Mouse (Mus musculus) midbrain, embryonic 10.5 days (tissue): ENCODE data around the gene Frzb. TPM values are rescaled to one million over a fixed set of nuclear protein-coding genes. Genes with fewer than 3 reads are reported as not detected.
A peak's percentile ranks its signal among the peaks of the same experiment; 100 is the strongest.
"Not testable (repeated sequence)": the region's sequence is repeated elsewhere in the genome, so short reads cannot be mapped to it uniquely, and the experiment has no call there.

Source experiments
- DNase-seq: peaks from one replicate; pipeline ENCODE4 v3.0.0-alpha.2; 2017; ENCODE audit warnings: low spot score
- H3K27ac ChIP-seq: fragments of 300-500 bp; sonication (generic); replicated peaks from 2 replicates; pipeline ENCODE4 v1.5.1; 2016; ENCODE audit warnings: mild to moderate bottlenecking
- H3K27me3 ChIP-seq: fragments of 300-500 bp; sonication (generic); 2 replicates; pipeline ENCODE4 v1.6.1; 2016; ENCODE audit warnings: low read depth, mild to moderate bottlenecking; ENCODE audit not compliant: poor library complexity, severe bottlenecking
- H3K36me3 ChIP-seq: fragments of 300-500 bp; sonication (generic); 2 replicates; pipeline ENCODE4 v1.6.1; 2016; ENCODE audit warnings: mild to moderate bottlenecking, moderate library complexity
- H3K4me1 ChIP-seq: fragments of 300-500 bp; sonication (generic); 2 replicates; pipeline ENCODE4 v1.6.1; 2016
- H3K4me3 ChIP-seq: fragments of 300-500 bp; sonication (generic); 2 replicates; pipeline ENCODE4 v1.5.1; 2016; ENCODE audit warnings: mild to moderate bottlenecking, moderate library complexity
- H3K9me3 ChIP-seq: fragments of 300-500 bp; sonication (generic); replicated peaks from 2 replicates; pipeline ENCODE4 v1.6.1; 2016; ENCODE audit warnings: mild to moderate bottlenecking
- WGBS: fragments of 180-500 bp; shearing (Covaris S2); methylation state at CpG from one replicate; pipeline ENCODE4 v1.1.7; 2016; 5-methylcytosine and 5-hydroxymethylcytosine counted together
- polyA plus RNA-seq: library from polyadenylated mRNA; unstranded; fragments of >200 nt; fragmentation: Nextera tagmentation; extraction: Ambion mirVana; gene quantifications from 2 replicates; pipeline ENCODE4 v1.2.1, GENCODE M21; 2016

Frzb gene
- 13.3 and 21.7 TPM in 2 replicates for polyA plus RNA-seq

DNA sequence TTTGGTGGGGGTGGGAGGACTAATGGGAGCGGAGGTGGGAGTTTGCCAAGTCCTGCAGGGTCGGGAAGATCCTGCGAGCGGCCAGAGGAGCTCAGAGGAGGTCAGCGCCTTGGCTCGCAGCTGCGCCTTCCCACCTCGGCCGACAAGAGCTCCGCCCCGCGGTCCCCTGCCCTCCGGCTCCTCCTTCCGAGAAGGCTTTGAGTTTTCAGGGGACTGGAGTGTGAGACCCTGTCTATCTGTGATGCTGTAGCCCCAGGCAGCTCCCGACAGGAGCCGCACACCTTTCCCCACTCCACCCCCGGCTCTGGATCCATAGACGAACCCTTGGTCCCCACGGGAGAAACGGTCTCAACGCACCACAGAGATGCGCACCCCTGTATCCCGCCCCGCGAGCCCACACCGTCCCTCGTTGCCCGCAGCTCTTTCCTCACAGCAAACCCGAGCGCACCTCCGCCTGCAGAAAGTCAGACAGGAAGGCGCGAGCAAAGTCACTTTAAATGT lies at the start of gene Frzb:
Frzb (minus strand) TSS at position 335 of the 501 bp plus-strand sequence.
- peaks cover 5% of the 10 kb centered on the region for H3K36me3 ChIP-seq
- H3K9me3 ChIP-seq: peaks cover 5% of the 10 kb centered on the region; the same call in 1 of the 2 replicates
- peaks cover 32% of the 10 kb centered on the region for H3K4me1 ChIP-seq
- H3K27me3 ChIP-seq: peaks cover 29% of the 10 kb centered on the region
- H3K27ac ChIP-seq: peak within 1 kb of the TSS; percentile 85
- peak; percentile 86 for DNase-seq
- WGBS: under 1% methylated on average over 33 of the region's 33 CpGs
- H3K4me3 ChIP-seq: peak within 1 kb of the TSS; percentile 75

- not testable (repeated sequence) for DNase-seq, H3K4me3 ChIP-seq
- 91% methylated on average over 7 of the region's 7 CpGs for WGBS
Measured at GRCm38 (mm10) chr2:80495304-80495703, 47.9 kb upstream of the Frzb start.

DNA sequence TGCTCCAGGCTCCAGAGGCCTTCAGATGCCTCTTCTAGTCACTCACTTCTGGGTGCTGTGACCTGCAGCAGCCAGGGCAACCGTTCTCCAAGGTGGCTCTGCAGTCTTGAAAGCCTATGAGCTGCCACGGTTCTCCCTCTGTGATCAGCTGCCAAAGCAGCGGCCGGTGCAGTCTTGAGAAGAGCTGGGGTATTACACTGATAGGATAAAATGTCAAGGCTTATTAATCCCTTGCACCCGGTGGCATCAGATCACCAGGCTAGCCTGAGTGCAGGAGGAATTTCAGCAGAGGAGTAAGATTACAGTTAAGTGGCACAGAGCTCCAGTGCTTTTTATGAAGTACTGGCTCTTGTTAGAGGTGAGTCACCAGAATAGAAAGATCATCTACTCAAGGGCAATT lies 39.4 kb upstream of the Frzb start:
- Histone ChIP-seq H3K9me3 (no peaks in the 10 kb centered on the region), H3K4me1 (no peaks in the 10 kb centered on the region), H3K27ac (no peak overlapping the region), H3K36me3 (no peaks in the 10 kb centered on the region), H3K4me3 (no peak overlapping the region), H3K27me3 (no peaks in the 10 kb centered on the region)
- no peak for DNase-seq
- 77% methylated on average over 5 of the region's 5 CpGs for WGBS

More at GRCm38 (mm10) chr2:80495304-80495703, 47.9 kb upstream of the Frzb start:
- H3K27me3 ChIP-seq, H3K27ac ChIP-seq, H3K4me1 ChIP-seq, H3K9me3 ChIP-seq: not testable (repeated sequence)
- peaks cover 16% of the 10 kb centered on the region for H3K36me3 ChIP-seq

DNA sequence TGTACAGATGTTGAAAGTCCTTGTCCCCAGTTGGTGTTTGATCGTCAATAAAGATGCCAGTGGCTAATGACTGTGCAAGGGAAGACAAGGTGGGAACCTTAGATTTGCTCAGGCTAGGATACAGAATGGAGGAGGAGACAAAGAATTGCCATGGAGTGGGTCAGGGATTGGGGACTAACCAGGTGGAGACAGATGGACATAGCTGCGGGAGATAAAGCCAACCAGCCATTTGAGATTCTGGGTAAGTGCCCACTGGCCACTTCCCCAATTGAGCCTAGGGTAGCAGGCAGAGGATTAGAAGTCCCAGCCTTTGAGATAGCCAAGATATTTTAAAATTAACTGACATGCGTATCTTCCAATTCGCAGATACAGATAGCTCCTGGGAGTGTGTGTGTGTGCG lies 37.5 kb upstream of the Frzb start:
- H3K4me3 ChIP-seq: no peak overlapping the region

DNA sequence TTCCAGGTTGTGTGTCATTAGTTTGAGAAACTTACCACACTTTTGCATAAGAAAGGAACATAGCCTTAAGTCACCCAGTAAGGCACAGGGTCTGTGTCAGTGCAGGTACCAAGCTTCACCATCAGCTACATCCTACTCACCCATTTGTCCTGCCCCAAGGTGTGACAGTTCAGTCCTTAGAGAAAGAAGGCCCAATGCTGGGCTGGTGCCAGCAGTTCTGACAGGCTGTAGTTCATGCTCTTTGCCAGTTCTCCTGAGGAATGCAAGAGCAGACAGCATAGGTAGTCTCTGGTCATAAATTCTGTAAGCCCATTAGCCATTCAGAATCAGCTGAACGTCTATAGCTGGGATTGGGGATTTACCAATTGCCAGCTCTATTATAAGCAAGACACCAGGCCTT lies 28.4 kb upstream of the Frzb start:
- 79% methylated on average over 1 of the region's 1 CpGs for WGBS

More for the DNA sequence above, 37.5 kb upstream of the Frzb start:
- no peaks in the 10 kb centered on the region for H3K36me3 ChIP-seq
- no peak for DNase-seq
- H3K9me3 ChIP-seq: no peaks in the 10 kb centered on the region
- 95% methylated on average over 5 of the region's 5 CpGs for WGBS
- no peaks in the 10 kb centered on the region for H3K4me1 ChIP-seq
- no peak overlapping the region for H3K27ac ChIP-seq
- no peaks in the 10 kb centered on the region for H3K27me3 ChIP-seq

DNA sequence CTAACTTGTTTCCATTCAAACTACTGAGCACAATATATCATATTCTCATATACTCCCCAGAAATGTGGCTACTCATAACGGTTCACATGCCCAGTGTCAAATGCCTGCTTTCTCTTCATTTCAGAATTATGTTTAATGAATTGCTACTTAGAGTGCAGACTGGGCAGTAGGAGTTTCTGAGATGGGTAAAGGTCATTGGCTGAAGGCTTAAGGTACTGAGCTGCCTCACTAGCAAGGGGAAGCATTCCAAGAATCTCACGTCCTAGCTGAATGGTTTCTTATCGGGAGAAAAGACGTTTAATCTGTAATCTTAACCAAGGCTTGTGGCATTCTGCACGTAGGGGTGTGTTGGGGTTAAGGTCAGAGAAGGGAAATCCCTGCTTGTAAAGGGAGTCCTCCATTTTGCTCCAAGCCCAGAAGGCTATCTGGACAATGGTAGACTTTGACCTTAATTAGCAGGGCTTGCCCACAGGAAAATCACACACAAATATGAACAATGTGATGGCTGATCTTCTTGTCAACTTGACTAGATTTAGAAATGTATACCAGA lies 26.9 kb upstream of the Frzb start:
- Histone ChIP-seq H3K9me3 (no peaks in the 10 kb centered on the region), H3K4me1 (no peaks in the 10 kb centered on the region), H3K36me3 (no peaks in the 10 kb centered on the region), H3K27me3 (no peaks in the 10 kb centered on the region), H3K4me3 (no peak overlapping the region), H3K27ac (no peak overlapping the region)
- no peak for DNase-seq
- 87% methylated on average over 5 of the region's 5 CpGs for WGBS

More for the DNA sequence above, 28.4 kb upstream of the Frzb start:
- H3K27ac ChIP-seq: no peak overlapping the region
- H3K27me3 ChIP-seq: no peaks in the 10 kb centered on the region
- no peaks in the 10 kb centered on the region for H3K4me1 ChIP-seq
- no peaks in the 10 kb centered on the region for H3K9me3 ChIP-seq
- H3K36me3 ChIP-seq: no peaks in the 10 kb centered on the region
- H3K4me3 ChIP-seq: no peak overlapping the region
- DNase-seq: no peak

DNA sequence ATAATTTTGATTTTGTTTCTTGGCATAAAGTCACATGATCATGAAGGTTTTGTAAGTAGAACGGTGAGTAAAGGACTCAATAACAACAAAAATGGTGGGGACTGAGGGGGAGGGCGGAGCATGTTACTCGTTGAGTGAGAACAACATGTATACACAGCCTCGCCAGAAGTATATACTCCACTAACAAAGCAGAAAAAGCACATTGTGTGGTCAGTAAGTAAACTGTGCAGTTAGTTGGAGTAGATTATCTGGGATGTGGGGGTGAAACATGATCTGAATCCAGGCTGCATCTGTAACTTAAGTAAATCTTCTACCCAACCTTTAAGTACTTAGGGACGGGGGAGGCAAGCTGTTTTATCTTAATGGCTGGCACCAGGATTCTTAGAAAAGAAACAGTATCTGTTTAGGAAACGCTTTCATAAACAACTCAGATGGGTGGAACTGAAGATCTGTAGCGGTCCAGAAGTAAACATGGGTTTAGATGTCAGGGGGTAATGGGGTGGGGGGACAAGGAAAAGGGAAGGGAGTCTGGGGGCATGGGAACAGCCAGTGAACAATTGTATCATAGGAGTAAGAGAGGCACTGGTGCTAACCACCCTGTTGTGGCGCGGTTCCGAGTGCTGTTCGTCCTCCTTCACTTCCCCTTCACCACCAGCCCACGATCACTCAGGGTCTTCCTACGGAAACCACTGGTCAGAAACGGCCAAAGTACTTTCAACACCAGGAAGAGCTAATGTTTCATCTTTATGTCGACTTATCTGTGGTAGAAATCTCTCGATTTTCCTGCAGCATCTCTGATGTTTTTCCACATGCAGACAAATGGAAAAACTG lies 18.8 kb upstream of the Frzb start:
- no peak overlapping the region for H3K27ac ChIP-seq
- H3K4me3 ChIP-seq: no peak overlapping the region
- H3K36me3 ChIP-seq: no peaks in the 10 kb centered on the region
- 0 out of 2 replicates have a peak, but pooled peaks cover 3% of the 10 kb centered on the region for H3K4me1 ChIP-seq
- DNase-seq: no peak
- no peaks in the 10 kb centered on the region for H3K9me3 ChIP-seq
- no peaks in the 10 kb centered on the region for H3K27me3 ChIP-seq
- WGBS: 85% methylated on average over 16 of the region's 16 CpGs

GRCm38 (mm10) chr2:80461827-80462226 lies 14.4 kb upstream of the Frzb start:
- Histone ChIP-seq H3K9me3 (no peaks in the 10 kb centered on the region), H3K27ac (no peak overlapping the region), H3K4me1 (peaks cover 4% of the 10 kb centered on the region; the same call in 1 of the 2 replicates), H3K27me3 (no peaks in the 10 kb centered on the region), H3K36me3 (no peaks in the 10 kb centered on the region), H3K4me3 (no peak overlapping the region)
- 70% methylated on average over 8 of the region's 8 CpGs for WGBS
- DNase-seq: no peak

- Histone ChIP-seq H3K9me3 (peaks cover 5% of the 10 kb centered on the region; the same call in 1 of the 2 replicates), H3K36me3 (peaks cover 5% of the 10 kb centered on the region), H3K4me1 (peaks cover 32% of the 10 kb centered on the region), H3K27me3 (peaks cover 29% of the 10 kb centered on the region), H3K4me3 (peak overlapping the region; percentile 75), H3K27ac (peak overlapping the region; percentile 85)
- WGBS: under 1% methylated on average over 12 of the region's 12 CpGs
- peak; percentile 82 for DNase-seq
Measured at GRCm38 (mm10) chr2:80448231-80448630, 806 bp upstream of the Frzb start.

GRCm38 (mm10) chr2:80446308-80447151 lies 895 bp downstream of the Frzb start:
- H3K4me3 ChIP-seq: peak overlapping the region; percentile 75
- DNase-seq: peak; percentile 66
- peaks cover 5% of the 10 kb centered on the region for H3K36me3 ChIP-seq
- H3K27me3 ChIP-seq: peaks cover 29% of the 10 kb centered on the region
- H3K27ac ChIP-seq: peak overlapping the region; percentile 85
- peaks cover 32% of the 10 kb centered on the region for H3K4me1 ChIP-seq
- H3K9me3 ChIP-seq: peaks cover 5% of the 10 kb centered on the region; the same call in 1 of the 2 replicates
- WGBS: under 1% methylated on average over 54 of the region's 54 CpGs

- peak overlapping the region; percentile 75 for H3K4me3 ChIP-seq
- peaks cover 5% of the 10 kb centered on the region for H3K36me3 ChIP-seq
- peak overlapping the region; percentile 85 for H3K27ac ChIP-seq
- H3K27me3 ChIP-seq: peaks cover 29% of the 10 kb centered on the region
- peaks cover 5% of the 10 kb centered on the region; the same call in 1 of the 2 replicates for H3K9me3 ChIP-seq
- H3K4me1 ChIP-seq: peaks cover 32% of the 10 kb centered on the region
- no peak for DNase-seq
- WGBS: 3% methylated on average over 10 of the region's 10 CpGs
Measured at GRCm38 (mm10) chr2:80445926-80446307, 1.5 kb downstream of the Frzb start.

DNA sequence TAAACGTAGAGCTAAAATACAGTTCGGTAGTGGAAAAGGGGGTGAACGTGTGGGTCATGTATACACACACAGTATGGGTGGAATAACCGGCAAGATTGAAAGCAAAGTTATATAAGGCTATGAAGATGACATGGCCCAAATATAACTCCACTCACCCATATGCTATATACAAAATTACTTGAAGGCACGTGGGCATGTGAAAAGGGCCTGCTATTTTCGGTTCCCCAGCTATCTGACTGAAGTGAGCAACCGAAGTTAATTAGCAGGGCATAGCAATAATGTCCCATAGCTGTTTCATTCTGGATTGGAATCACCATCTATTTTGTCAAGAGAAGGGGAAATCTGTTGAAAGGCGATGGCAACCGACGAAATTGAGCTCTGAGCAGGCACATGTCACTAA lies 1.9 kb downstream of the Frzb start:
- DNase-seq: no peak
- Histone ChIP-seq H3K27me3 (peaks cover 29% of the 10 kb centered on the region), H3K36me3 (peaks cover 5% of the 10 kb centered on the region), H3K4me3 (peak overlapping the region; percentile 75), H3K27ac (no peak overlapping the region), H3K9me3 (peaks cover 5% of the 10 kb centered on the region; the same call in 1 of the 2 replicates), H3K4me1 (peaks cover 32% of the 10 kb centered on the region)
- WGBS: 40% methylated on average over 10 of the region's 10 CpGs
